Mouse (Mus musculus): ENCODE data around the gene Ubd.

Gene Ubd

DNA sequence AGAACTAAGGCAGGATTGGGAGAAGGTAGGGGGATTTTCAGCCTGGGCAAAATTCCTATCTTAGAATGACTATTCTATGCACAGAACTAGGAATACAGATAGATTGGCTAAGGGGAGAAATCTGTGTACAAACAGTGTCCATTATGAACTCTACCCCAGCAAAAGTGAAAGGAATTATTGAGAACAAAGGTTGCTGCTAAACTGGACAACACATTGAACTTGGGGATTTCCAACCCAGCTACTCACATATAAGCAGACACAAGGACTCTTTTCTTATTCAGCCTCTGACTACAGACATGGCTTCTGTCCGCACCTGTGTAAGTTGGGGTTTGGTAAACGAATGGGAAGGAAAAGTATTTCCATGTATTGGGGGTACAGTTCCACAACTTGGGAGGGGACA is at the start of gene Ubd:
Ubd (plus strand) TSS at position 237 of the 400 bp plus-strand sequence.
- no peak for TF ChIP-seq GATA4 (IDR thresholded peaks at IDR 0.05; ENCODE audit: insufficient replicate concordance, low read length)

DNA sequence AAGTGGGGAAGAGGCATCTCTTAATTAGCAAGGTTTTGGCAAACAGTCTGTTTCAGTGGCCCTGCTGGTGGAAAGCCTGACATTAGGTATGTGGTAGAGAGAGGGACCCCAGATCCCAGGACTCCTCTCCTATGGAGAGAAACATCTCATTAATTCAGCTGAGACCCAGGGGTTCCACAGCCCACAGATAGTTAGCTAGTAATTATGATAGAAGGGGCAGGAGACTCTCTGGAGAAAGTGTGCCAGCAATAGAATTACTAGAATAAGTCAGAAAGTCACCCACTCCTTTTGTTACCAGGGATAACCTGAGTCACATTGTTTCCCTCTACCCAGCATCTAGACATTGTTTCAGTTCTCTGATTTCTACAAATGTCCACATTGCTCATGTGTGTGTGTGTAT is 32.3 kb upstream of the Ubd start, which contains the start of gene Olfr93:
Olfr93 (minus strand) TSS at position 101 of the 400 bp plus-strand sequence.
- TF ChIP-seq GATA4 (IDR thresholded peaks at IDR 0.05; ENCODE audit: insufficient replicate concordance, low read length): no peak

DNA sequence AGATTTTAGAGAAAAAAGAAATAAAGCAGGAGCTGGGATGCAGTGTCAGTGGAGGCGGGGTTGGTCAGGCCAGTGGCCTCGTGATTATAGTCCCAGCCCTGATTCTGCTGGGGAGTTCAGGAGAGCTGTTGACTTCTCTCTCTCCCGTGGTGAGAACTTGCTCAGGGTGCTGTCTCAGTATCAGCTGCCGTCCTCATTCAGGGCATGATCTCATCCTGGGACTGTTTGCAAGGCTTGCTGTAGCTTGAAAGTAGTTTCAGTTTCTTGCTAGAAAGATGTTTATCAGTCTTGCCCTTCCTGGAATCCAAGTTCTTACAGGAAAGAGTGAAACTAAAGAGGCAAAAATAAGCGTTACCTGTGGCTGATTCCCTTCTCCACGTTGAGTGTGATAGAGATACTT is 8.2 kb upstream of the Ubd start:
- no peak for TF ChIP-seq GATA4 (IDR thresholded peaks at IDR 0.05; ENCODE audit: insufficient replicate concordance, low read length)

DNA sequence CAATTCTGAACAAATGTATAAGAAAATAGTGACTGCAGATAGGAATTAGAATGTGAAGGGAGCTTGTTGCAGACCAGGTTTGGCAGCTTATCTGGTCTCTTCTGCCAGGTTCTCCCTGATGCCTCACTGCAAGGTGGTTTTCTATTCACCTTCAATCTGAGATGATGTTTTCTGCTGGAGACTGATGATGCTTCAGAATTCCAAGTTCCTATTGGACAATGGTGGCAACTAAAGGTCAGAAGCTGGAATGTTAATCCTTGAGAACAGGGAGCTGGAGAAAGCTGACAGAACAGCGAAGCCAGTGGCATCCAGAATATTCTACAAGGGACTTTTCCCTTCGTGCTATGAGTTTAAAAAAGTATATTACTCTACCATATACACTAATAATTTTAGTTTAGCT is 3.0 kb upstream of the Ubd start:
- TF ChIP-seq GATA4 (IDR thresholded peaks at IDR 0.05; ENCODE audit: insufficient replicate concordance, low read length): no peak

DNA sequence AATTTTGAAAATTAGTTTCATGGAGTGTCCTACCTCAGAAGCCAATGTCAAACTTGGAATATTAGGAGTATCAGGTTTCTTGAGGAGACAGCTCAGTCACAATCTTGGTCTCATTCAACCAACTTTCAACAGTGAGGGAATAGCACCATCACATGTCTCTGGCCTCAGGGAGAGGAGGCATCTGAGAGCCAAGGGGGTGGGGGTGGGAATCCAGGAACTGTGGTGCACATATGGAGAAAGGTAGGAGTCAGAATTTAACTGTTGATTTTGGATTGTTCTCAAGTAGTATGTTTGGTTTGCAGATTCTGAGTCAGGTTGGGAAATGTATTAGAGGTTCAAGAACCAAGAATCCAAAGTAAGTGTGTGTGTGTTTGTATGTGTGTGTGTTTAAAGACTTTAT is 660 bp upstream of the Ubd start:
- no peak for TF ChIP-seq GATA4 (IDR thresholded peaks at IDR 0.05; ENCODE audit: insufficient replicate concordance, low read length)

DNA sequence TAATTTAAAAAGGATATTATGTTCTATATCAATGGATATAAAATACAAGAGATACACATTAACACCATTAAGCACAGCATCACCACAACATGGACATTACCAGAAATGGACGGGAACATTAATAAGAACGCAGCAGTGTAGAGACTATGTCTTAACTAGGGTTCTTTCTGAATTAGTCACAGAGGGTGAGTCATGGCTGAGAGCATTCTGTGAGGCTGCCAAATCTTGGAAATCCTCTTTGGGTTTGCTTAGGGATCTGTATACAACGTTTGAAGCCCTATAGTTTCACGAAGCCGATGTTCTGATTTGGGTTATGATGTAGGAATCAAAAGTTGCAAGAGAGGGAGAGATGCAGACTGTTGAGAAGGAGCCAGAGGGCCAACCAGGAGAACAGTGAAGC is 1.1 kb downstream of the Ubd start:
- TF ChIP-seq GATA4 (IDR thresholded peaks at IDR 0.05; ENCODE audit: insufficient replicate concordance, low read length): no peak

DNA sequence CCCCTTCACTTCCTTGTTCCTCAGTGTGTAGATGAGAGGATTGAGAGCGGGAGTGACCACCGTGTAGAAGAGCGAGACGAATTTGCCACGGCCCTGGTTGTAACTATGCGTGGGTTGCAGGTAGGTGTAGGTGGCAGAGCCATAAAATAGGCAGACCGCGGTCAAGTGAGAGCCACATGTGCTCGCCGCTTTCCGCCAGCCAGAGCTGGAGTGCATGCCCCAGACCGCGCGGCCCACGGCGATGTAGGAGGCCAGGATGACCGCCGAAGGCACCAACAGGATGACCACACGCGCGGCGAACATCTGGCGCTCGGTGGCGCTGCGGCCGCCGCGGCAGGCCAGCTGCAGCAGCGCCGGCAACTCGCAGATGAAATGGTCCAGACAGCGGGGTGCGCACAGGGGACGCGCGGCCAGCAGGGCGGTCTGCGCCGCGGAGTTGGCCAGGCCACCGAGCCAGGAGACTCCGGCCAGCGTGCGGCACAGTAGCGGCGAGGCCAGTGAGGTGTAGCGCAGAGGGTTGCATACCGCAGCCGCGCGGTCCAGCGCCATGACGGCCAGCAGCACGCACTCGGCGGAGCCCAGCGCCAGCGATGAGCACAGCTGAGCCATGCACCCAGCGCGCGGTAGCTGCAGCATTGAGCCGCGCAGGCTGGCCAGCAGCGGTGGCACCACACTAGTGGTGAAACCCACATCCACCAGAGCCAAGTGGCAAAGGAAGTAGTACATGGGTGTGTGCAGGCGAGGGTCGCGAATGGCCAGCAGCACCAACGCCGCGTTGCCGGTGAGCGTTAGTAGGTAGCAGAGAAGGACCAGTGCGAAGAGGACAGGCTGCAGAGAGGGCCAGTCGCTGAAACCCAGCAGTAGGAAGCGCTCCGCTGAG is 3.4 kb downstream of the Ubd start:
- TF ChIP-seq GATA4 (IDR thresholded peaks at IDR 0.05; ENCODE audit: insufficient replicate concordance, low read length): no peak

DNA sequence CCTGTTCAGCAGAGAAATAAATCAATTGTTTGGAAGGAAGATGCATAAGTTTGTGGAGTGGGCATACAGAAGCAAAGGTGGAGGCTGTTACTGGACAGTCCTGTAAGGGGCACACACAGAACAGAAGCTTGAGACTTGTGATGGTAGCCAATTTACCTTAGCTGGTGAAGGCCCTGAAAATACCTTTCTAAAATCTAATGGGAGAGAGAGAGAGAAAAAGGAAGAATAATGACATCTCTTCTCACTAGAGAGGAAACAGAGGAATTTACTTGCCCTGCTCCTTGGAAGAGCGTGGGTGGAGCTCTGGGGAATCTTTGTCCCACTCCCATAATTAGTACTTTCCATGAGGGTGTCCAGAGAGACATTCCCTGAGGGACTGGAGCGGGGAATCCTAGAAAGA is 7.2 kb downstream of the Ubd start, which contains the start of gene Olfr94:
Olfr94 (minus strand) TSS at position 101 of the 400 bp plus-strand sequence.
- no peak for TF ChIP-seq GATA4 (IDR thresholded peaks at IDR 0.05; ENCODE audit: insufficient replicate concordance, low read length)

DNA sequence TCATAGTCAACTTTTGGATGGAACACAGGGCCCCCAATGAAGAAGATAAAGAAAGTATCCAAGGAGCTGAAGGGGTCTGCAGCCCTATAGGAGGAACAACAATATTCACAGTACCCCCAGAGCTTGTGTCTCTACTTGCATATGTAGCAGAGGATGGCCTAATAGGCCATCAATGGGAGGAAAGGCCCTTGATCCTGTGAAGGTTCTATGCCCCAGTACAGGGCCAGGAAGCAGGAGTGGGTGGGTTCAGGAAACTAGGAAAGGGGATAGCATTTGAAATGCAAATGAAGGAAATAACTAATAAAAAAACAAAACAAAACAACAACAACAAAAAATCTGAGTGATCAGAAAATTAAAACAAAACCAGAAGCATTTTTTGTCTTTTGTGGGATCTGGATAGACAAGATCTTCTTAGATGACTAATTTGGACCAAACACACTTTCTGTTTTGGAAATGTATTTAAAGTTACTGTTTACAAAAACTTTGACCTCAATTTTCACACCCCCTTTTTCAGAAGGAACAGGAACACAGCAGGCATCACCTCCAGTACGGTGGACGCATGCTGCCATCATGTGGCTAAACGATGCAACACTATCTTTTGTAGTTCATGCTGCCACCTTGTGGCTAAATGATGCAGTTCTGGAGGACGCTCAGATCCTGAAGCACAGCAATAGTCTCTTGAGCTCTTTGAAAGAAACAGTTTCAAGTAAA is 9.7 kb downstream of the Ubd start:
- no peak for TF ChIP-seq GATA4 (IDR thresholded peaks at IDR 0.05; ENCODE audit: insufficient replicate concordance, low read length)

DNA sequence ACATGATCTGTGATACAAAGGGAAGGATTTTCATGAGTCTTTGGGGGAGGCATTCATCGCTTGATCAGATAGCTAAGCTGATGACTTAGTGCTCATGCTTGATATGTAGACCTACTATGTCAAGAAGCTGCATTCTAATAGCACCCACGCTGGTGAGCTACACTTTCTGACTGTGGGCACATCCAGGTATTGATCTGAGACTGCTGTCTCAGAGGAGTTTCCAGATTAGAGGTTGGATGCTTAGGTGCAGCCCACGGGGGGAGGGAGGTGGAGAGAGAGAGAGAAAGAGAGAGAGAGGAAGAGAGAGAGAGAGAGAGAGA is 10.2 kb downstream of the Ubd start:
- TF ChIP-seq GATA4 (IDR thresholded peaks at IDR 0.05; ENCODE audit: insufficient replicate concordance, low read length): no peak

DNA sequence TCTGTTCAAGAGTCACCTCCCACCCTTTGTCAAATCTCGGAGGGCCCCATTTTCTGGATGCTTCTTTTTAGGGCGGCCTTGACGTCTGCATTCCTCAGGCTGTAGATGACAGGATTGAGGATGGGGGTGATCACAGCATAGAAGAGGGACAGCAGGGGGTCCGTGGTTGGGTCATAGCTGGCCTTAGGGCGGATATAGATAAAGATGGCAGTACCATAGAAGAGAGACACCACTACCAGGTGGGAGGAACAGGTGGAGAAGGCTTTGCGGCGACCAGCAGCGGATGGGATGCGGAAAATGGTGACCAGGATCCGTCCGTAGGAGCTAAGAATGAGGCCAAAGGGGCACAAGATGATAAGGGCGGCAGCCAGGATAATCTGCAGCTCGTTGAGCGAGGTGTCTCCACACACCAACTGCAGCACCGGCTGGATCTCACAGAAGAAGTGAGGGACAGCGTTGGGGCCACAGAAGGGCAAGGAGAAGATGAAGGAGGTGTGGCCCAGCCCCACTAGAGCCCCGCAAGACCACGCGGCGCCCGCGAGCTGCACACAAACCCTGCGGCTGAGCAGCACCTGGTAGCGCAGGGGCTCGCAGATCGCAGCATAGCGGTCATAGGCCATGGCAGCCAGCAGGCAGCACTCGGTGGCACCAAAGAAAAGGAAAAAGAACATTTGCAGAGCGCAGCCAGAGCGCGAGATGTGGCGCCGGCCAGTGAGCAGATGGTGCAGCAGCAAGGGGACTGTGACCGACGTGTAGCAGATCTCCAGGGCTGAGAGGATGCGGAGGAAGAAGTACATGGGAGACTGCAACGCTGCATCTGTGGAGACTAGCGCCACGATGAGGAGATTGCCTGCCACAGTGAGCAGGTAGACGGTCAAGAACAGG is 17.4 kb downstream of the Ubd start:
- no peak for TF ChIP-seq GATA4 (IDR thresholded peaks at IDR 0.05; ENCODE audit: insufficient replicate concordance, low read length)

DNA sequence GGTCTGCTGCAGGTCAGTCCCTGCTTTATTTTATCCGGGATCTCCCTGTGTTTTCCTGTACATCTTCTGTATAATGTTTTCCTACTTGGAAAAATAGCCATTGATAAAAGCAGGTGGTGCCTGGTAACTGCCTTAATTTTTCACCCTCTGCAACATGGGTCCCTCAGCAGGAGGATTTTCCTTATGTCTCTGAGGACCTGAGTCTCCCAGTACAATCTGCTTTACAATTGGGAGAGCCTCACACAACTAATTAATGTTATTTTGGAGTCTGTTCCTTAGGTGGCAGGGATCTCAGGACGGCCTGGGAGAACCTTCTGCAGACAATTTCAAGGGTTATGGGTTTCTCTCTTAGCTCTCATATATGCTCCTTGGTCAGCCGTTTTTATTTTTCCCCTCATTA is 19.3 kb downstream of the Ubd start, which contains the start of gene Olfr95:
Olfr95 (minus strand) TSS at position 101 of the 400 bp plus-strand sequence.
- TF ChIP-seq GATA4 (IDR thresholded peaks at IDR 0.05; ENCODE audit: insufficient replicate concordance, low read length): no peak

DNA sequence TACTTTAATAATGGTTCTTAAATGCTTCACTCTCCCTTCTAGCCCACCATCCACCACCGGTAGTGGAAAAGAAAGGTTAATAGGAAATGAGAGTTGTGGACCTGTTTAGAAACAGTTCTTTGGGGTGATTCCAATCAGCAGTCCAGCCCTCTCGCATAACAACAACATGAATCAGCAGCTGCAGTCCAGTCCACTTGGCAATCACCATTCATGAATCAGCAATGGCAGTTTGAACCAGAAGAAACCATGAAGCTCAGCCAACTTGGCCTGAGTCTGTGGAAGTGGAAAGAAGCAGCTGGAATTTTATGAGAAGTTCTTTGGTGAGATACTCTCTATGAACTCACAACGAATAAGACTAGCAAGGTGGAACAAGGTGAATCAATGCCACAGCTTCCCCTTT is 24.8 kb downstream of the Ubd start:
- no peak for TF ChIP-seq GATA4 (IDR thresholded peaks at IDR 0.05; ENCODE audit: insufficient replicate concordance, low read length)

DNA sequence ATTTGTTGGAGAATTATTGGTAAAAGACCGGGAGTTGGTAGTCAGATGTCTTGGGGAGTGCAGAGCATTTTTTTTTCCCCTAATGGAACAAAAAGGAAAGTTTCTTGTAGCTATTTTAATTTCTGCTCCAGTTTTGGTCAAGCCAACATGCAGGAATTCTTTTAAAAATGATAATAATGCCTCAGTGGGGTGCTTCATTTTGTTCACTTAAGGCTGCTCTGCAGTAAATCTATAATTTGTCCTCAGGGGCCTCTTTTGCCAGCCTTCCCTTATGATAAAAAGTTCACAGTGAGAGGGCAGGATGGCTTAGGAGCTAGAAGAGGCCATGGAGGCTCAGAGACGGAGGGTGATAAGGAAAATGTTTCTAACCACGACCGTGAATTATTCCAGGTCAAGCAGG is 26.2 kb downstream of the Ubd start, which contains the start of gene Olfr96:
Olfr96 (plus strand) TSS at position 301 of the 400 bp plus-strand sequence.
- no peak for TF ChIP-seq GATA4 (IDR thresholded peaks at IDR 0.05; ENCODE audit: insufficient replicate concordance, low read length)

DNA sequence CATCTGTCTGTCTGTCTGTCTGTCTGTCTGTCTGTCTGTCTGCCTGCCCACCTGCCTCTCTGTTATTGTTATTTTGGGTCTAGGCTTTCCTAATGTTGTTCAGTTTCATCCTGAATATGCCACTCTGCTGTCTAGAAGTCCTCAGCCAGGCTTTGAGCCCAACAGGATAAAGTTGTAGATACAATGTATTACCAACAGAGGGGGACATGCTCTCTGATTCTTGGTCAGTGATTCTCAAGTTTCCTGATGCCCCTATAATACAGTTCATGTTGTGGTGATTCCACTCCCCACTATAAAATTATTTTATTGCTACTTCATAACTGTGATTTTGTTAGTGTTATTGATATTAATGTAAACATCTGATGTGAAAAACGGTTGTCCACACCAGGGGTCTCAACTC is 28.2 kb downstream of the Ubd start:
- no peak for TF ChIP-seq GATA4 (IDR thresholded peaks at IDR 0.05; ENCODE audit: insufficient replicate concordance, low read length)

Measured in liver, adult (tissue).